Mouse (Mus musculus) ES-E14 (cell line): ENCODE results near the gene Agap1.

Experiments used
- CHD2 ChIP-seq: IDR thresholded peaks from 2 replicates; pipeline ENCODE4 v1.6.1; 2014; ENCODE audit warnings: mild to moderate bottlenecking, low read depth, low read length, inconsistent platforms
- MAFK ChIP-seq: IDR thresholded peaks from 2 replicates; pipeline ENCODE4 v1.6.1; 2014; ENCODE audit warnings: mild to moderate bottlenecking, low read depth, low read length, inconsistent platforms; ENCODE audit not compliant: insufficient read depth
- ZC3H11A ChIP-seq: IDR thresholded peaks from 2 replicates; pipeline ENCODE4 v1.6.1; 2012; ENCODE audit warnings: low read depth, mild to moderate bottlenecking, inconsistent platforms, low read length, borderline replicate concordance

- TF ChIP-seq ZC3H11A (no peak), CHD2 (no peak), MAFK (no peak)
Measured at GRCm38 (mm10) chr1:89450139-89450538, 4.5 kb upstream of the Agap1 start.
